Mouse (Mus musculus): Measurements from ENCODE around the gene Rnf40. TPM values are rescaled to one million over a fixed set of nuclear protein-coding genes. Genes with fewer than 3 reads are reported as not detected.

The Rnf40 gene
- polyA plus RNA-seq (2014; fragmentation: Illumina TruSeq; extraction: RNeasy Lipid Tissue Mini Kit (QIAGEN cat#74804); ENCODE audit: low read depth, low replicate concordance): 1.5 TPM

GRCm38 (mm10) chr7:127588011-127588871, at the start of gene Rnf40, which contains the start of gene Ccdc189:
Gene Rnf40, plus strand, starts transcription at chr7:127588767.
Gene Ccdc189, minus strand, starts transcription at chr7:127588595.

GRCm38 (mm10) chr7:127561340-127561858, 27.2 kb upstream of the Rnf40 start, which contains the start of gene Tmem265:
Gene Tmem265, plus strand, starts transcription at chr7:127561390.

GRCm38 (mm10) chr7:127572895-127573471, 15.6 kb upstream of the Rnf40 start, which contains the start of gene Phkg2:
Gene Phkg2, plus strand, starts transcription at chr7:127573340.

GRCm38 (mm10) chr7:127614891-127615843, 26.6 kb downstream of the Rnf40 start, which contains the start of gene Zfp629:
Gene Zfp629, minus strand, starts transcription at chr7:127615797.

Other genes with a start within 250 kb of the Rnf40 start
- gene Zfp768, start 243.2 kb upstream of the Rnf40 start, polyA plus RNA-seq (2014; fragmentation: Illumina TruSeq; extraction: RNeasy Lipid Tissue Mini Kit (QIAGEN cat#74804); ENCODE audit: low read depth, low replicate concordance): 3.0 TPM
- 2.9 TPM for gene Zfp747, start 212.7 kb upstream of the Rnf40 start, polyA plus RNA-seq (2014; fragmentation: Illumina TruSeq; extraction: RNeasy Lipid Tissue Mini Kit (QIAGEN cat#74804); ENCODE audit: low read depth, low replicate concordance)
- gene 9130019O22Rik, start 201.6 kb upstream of the Rnf40 start, polyA plus RNA-seq (2014; fragmentation: Illumina TruSeq; extraction: RNeasy Lipid Tissue Mini Kit (QIAGEN cat#74804); ENCODE audit: low read depth, low replicate concordance): 1.7 TPM
- 1.1 TPM for gene E430018J23Rik, start 195.1 kb upstream of the Rnf40 start, polyA plus RNA-seq (2014; fragmentation: Illumina TruSeq; extraction: RNeasy Lipid Tissue Mini Kit (QIAGEN cat#74804); ENCODE audit: low read depth, low replicate concordance)
- gene Zfp764, start 181.9 kb upstream of the Rnf40 start, polyA plus RNA-seq (2014; fragmentation: Illumina TruSeq; extraction: RNeasy Lipid Tissue Mini Kit (QIAGEN cat#74804); ENCODE audit: low read depth, low replicate concordance): 3.1 TPM
- 2.0 TPM for gene Zfp688, start 166.7 kb upstream of the Rnf40 start, polyA plus RNA-seq (2014; fragmentation: Illumina TruSeq; extraction: RNeasy Lipid Tissue Mini Kit (QIAGEN cat#74804); ENCODE audit: low read depth, low replicate concordance)
- 1.9 TPM for gene Zfp689, start 139.6 kb upstream of the Rnf40 start, polyA plus RNA-seq (2014; fragmentation: Illumina TruSeq; extraction: RNeasy Lipid Tissue Mini Kit (QIAGEN cat#74804); ENCODE audit: low read depth, low replicate concordance)
- gene Prr14, start 129.2 kb upstream of the Rnf40 start, polyA plus RNA-seq (2014; fragmentation: Illumina TruSeq; extraction: RNeasy Lipid Tissue Mini Kit (QIAGEN cat#74804); ENCODE audit: low read depth, low replicate concordance): 25.5 TPM
- gene Fbrs, start 109.6 kb upstream of the Rnf40 start, polyA plus RNA-seq (2014; fragmentation: Illumina TruSeq; extraction: RNeasy Lipid Tissue Mini Kit (QIAGEN cat#74804); ENCODE audit: low read depth, low replicate concordance): 6.2 TPM
- gene Srcap, start 76.8 kb upstream of the Rnf40 start, polyA plus RNA-seq (2014; fragmentation: Illumina TruSeq; extraction: RNeasy Lipid Tissue Mini Kit (QIAGEN cat#74804); ENCODE audit: low read depth, low replicate concordance): 10.6 TPM
- gene Gm42715, start 69.2 kb upstream of the Rnf40 start, polyA plus RNA-seq (2014; fragmentation: Illumina TruSeq; extraction: RNeasy Lipid Tissue Mini Kit (QIAGEN cat#74804); ENCODE audit: low read depth, low replicate concordance): 4.8 TPM
- not detected for gene Tmem265, start 27.4 kb upstream of the Rnf40 start, polyA plus RNA-seq (2014; fragmentation: Illumina TruSeq; extraction: RNeasy Lipid Tissue Mini Kit (QIAGEN cat#74804); ENCODE audit: low read depth, low replicate concordance)
- 16.0 TPM for gene Phkg2, start 15.4 kb upstream of the Rnf40 start, polyA plus RNA-seq (2014; fragmentation: Illumina TruSeq; extraction: RNeasy Lipid Tissue Mini Kit (QIAGEN cat#74804); ENCODE audit: low read depth, low replicate concordance)
- gene Ccdc189, start 172 bp upstream of the Rnf40 start, polyA plus RNA-seq (2014; fragmentation: Illumina TruSeq; extraction: RNeasy Lipid Tissue Mini Kit (QIAGEN cat#74804); ENCODE audit: low read depth, low replicate concordance): 1.6 TPM
- gene Zfp629, start 27.0 kb downstream of the Rnf40 start, polyA plus RNA-seq (2014; fragmentation: Illumina TruSeq; extraction: RNeasy Lipid Tissue Mini Kit (QIAGEN cat#74804); ENCODE audit: low read depth, low replicate concordance): 7.7 TPM
- gene Bcl7c, start 120.2 kb downstream of the Rnf40 start, polyA plus RNA-seq (2014; fragmentation: Illumina TruSeq; extraction: RNeasy Lipid Tissue Mini Kit (QIAGEN cat#74804); ENCODE audit: low read depth, low replicate concordance): 5.5 TPM
- 2.6 TPM for gene Ctf1, start 124.0 kb downstream of the Rnf40 start, polyA plus RNA-seq (2014; fragmentation: Illumina TruSeq; extraction: RNeasy Lipid Tissue Mini Kit (QIAGEN cat#74804); ENCODE audit: low read depth, low replicate concordance)
- gene Ctf2, start 143.4 kb downstream of the Rnf40 start, polyA plus RNA-seq (2014; fragmentation: Illumina TruSeq; extraction: RNeasy Lipid Tissue Mini Kit (QIAGEN cat#74804); ENCODE audit: low read depth, low replicate concordance): not detected
- gene Fbxl19, start 155.8 kb downstream of the Rnf40 start, polyA plus RNA-seq (2014; fragmentation: Illumina TruSeq; extraction: RNeasy Lipid Tissue Mini Kit (QIAGEN cat#74804); ENCODE audit: low read depth, low replicate concordance): 0.29 TPM
- 5.6 TPM for gene Orai3, start 181.0 kb downstream of the Rnf40 start, polyA plus RNA-seq (2014; fragmentation: Illumina TruSeq; extraction: RNeasy Lipid Tissue Mini Kit (QIAGEN cat#74804); ENCODE audit: low read depth, low replicate concordance)
- gene Setd1a, start 187.9 kb downstream of the Rnf40 start, polyA plus RNA-seq (2014; fragmentation: Illumina TruSeq; extraction: RNeasy Lipid Tissue Mini Kit (QIAGEN cat#74804); ENCODE audit: low read depth, low replicate concordance): 7.7 TPM
- not detected for gene Gm49388, start 196.8 kb downstream of the Rnf40 start, polyA plus RNA-seq (2014; fragmentation: Illumina TruSeq; extraction: RNeasy Lipid Tissue Mini Kit (QIAGEN cat#74804); ENCODE audit: low read depth, low replicate concordance)
- 17.3 TPM for gene Hsd3b7, start 211.8 kb downstream of the Rnf40 start, polyA plus RNA-seq (2014; fragmentation: Illumina TruSeq; extraction: RNeasy Lipid Tissue Mini Kit (QIAGEN cat#74804); ENCODE audit: low read depth, low replicate concordance)
- gene Stx4a, start 235.5 kb downstream of the Rnf40 start, polyA plus RNA-seq (2014; fragmentation: Illumina TruSeq; extraction: RNeasy Lipid Tissue Mini Kit (QIAGEN cat#74804); ENCODE audit: low read depth, low replicate concordance): 16.9 TPM
- gene Stx1b, start 235.8 kb downstream of the Rnf40 start, polyA plus RNA-seq (2014; fragmentation: Illumina TruSeq; extraction: RNeasy Lipid Tissue Mini Kit (QIAGEN cat#74804); ENCODE audit: low read depth, low replicate concordance): 0.93 TPM